Mouse (Mus musculus): ENCODE measurements at regions not wholly inside any gene's neighbourhood (a gene's known extent, or its start where the extent isn't known, plus 50 kb on each side); places are given as distances from the start of the nearest gene placed in this dataset.

GRCm38 (mm10) chr13:3752334-3752733 is 51.8 kb downstream of the Calml3 start:
- no peak for TF ChIP-seq POLR2A (IDR thresholded peaks at IDR 0.05; ENCODE audit: borderline replicate concordance, low read depth, low read length)
- TF ChIP-seq CTCF (IDR thresholded peaks at IDR 0.05; ENCODE audit: low read depth, low read length) = no peak
